Mouse (Mus musculus): ENCODE data around the gene Bag6.

Gene Bag6

DNA sequence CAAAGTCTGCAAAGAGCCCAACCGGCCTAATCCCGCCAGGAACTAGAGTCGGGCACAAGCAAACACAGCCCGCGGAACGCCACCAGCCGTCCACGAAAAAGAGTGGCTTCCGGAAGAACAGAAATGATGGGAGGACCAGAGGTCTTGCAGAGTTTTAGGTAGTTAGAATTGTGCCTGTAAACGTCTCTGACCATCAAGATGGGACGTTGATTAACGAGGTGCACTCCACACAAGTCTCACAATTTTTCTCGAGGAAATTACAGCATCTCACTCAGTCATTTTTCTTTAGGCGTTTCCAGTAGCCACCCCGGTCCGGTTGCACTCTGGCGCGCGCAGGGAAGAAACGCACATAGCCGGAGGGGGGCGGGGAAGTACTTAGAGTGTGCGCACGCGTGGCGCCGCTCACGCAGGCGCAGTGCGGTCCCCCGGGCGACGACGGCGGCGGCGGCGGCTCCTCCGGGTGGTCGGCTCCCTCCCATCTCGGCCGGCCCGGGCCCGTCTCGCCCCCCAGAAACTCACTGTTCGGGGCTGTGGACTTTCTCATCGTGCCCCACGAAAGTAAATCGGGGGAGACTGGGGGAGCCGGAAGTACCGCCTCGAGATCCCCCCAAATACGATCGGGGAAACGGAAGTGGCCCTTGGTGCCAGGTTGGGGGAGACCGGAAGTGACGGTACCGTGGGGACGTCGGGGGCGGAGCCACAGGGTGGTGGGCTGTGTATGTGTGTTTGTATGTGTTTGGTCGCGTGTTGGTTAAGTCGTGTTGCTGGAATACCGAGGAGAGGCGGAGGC is at the start of gene Bag6:
Bag6 (plus strand) TSS at position 378 of the 790 bp plus-strand sequence.
- peak; percentile 89 for DNase-seq (ENCODE audit: low read depth)

DNA sequence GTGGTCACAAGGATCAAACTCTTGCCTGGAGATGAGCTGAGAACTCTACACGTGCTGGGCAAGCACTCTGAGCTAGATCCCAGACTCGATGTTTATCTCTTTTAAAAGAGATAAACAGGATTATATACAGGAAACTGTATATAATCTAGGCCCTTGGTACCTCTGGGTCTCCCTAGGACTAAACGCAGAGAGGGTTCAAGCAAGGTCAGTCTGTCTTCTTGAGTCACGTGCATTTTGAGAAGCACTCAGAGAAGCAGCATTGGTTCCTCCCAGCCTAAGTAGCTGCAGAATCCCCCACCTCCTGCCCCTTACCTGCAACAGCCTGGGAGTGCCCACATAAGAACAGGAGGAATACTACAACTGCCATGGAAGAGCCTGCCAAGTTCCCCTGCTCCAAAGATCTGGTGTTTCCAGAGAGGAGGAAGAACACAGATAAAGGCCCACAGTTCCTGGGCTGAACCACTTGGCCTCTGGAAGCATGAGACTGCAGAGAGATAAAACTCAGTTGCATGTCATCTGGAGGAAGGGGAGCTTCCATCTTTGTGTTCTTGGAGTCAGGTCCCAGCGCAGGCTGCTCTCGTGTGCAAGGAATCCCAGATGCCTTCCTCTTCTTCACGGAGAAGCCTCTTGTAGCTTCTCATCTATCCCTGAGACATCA is 49.6 kb upstream of the Bag6 start, which contains the start of gene Ly6g6f:
Ly6g6f (minus strand) TSS at position 403 of the 658 bp plus-strand sequence.
- DNase-seq (ENCODE audit: low read depth), result no peak

DNA sequence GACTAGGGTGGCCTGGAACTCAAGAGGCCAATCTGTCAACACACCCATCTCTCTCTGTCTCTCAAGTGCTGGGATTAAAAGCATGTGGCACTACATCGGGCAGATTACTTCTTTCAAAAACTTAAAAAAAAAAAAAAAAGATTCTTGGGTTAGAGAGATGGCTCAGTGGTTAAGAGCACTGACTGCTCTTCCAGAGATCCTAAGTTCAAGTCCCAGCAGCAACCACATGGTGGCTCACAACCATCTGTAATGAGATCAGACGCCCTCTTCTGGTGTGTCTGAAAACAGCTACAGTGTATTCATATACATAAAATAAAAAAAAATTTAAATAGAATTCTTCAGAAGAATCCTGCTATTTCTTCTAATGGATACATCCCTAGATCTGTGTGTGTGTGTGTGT is 46.8 kb upstream of the Bag6 start:
- DNase-seq (ENCODE audit: low read depth), result no peak

DNA sequence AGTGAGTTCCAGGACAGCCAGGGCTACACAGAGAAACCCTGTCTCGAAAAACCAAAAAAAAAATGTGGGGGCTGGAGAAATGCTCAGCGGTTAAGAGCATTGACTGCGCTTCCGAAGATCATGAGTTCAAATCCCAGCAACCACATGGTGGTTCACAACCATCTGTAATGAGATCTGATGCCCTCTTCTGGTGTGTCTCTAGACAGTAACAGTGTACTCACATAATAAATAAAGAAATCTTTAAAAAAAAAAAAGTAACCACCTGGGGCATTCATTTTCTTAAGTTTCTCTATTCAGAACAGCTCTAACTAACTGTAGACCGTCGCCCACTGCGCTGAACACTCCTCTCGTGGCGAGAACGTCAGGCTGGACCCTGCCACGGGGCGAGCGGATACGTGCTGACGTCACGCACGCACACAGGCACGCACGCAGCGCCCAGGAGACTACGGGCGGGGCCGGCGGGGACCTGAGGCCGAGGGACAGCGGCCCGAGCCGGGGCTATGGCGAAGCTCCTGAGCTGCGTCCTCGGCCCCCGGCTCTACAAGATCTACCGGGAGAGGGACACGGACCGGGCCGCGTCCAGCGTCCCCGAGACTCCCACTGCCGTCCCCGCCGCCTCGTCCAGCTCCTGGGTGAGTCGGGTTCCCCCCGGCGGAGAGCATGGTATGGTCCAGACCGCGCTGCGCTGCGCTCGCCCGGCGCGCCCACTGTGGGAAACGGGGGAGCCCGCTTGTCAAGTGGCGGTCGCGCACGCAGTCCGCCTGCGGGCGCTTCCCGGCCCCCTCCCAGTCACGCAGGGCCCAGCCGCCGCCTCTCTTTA is 45.9 kb upstream of the Bag6 start, which contains the start of gene Abhd16a:
Abhd16a (plus strand) TSS at position 439 of the 820 bp plus-strand sequence.
- peak; percentile 84 for DNase-seq (ENCODE audit: low read depth)

DNA sequence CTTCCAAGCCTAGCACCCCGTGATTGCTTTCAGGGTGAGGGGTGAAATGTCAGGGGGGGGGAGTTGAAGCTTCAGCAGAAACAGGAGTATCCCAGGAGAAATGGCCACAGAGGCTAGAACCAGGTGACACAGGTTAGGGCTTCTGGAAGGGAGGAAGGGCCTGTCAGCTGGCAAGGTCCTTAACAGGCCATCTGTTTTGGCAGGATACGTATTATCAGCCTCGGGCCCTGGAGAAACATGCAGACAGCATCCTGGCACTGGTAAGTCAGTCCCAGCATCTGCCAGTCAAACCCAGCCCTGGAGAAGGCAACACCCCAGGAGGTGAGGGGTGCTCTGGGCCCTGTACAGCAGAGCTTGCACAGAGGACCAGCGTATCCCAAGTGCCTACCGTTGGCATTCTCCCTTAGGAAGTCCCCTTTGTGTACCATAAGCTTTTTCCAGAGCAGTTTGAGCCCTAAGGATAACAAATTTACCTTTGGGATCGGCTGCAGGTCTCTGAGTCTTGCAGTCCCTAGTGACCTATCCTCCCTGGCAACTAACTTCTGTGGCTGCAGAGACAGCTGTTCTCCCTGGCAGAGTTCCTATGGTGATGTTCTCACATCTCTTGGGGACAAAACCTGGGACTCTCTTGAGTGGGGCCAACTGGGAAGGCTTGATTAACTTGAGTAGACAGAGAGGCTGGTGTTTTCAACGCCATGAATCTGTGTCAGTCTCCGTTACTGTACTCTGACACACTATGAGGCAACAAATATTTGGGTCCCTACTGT is 44.6 kb upstream of the Bag6 start:
- DNase-seq (ENCODE audit: low read depth), result no peak

DNA sequence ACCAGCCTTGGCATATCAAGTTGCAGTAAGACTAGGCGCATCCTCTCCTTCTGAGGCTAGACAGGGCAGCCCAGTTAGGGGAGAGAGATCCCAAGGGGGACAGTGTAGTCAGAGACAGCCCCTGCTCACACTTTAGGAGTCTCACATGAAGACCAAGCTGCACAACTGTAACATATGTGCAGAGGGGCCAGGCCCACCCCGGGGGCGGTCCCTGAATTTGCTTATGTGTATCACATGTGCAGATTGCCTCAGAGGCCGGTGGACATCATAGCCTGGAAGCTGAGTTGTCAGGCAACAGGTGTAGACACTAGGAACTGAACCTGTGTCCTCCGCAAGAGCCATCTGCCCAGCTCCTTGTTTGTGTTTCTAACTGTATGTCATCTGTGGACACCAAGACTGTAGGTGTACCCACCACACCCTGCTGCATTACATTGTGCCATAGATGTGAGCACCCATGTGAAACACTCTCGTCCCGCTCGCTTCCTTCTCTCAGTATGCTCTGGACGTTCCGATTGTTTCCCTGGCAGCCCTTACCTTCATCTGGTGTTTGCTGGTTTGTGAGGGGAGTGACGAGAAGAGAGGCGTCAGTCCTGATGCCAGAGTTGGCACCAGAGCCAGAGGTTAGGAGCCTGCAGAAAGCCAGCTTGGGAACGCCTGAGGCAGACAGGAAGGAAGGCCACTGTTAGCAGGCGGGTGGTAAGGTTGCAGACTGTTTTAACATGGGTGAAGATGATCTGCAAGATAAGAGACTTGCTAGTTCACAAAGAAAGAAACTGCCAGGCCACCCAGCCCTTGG is 42.4 kb upstream of the Bag6 start:
- DNase-seq (ENCODE audit: low read depth), result no peak

DNA sequence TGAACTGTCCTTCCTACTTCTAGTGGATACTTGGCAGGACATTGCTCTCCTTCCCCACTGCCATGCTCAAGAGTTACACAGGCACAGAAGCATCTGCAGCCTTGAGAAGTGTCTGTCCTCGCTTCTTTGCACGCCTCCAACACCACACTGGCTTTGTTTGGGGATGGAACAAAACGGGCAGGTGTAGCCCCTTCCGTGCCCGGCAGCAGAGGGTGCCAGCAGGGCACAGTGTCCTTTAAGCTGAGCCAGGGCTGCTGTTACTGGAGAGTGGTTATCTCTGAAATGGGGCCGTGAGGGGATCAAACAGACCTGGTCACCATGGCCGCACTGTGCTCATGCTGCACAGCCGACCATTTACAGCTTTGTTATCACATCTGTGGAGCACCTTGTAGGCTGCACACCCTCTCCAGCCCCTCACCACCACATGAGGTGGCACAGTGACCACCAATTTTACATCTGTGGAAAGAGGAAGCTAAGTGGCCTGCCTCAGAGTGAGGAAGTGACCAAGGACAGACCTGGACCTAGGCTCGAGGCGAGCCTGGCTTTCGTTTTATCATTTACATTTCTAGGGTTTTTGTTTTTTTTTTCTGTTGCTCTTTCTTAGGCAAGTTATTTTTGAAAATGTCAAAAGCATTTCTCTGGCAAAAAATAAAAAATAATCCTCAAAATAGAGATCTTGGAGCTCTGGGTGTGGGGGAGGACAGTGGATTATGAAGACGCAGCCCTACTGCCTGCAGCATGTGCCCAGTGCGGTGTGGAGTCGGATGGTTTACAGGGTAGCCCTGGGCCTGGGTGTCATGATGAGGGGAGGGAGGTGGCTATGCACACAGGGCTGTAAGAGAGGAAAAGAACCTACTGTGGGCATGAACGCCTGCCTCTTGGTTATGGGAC is 40.3 kb upstream of the Bag6 start:
- DNase-seq (ENCODE audit: low read depth), result no peak

DNA sequence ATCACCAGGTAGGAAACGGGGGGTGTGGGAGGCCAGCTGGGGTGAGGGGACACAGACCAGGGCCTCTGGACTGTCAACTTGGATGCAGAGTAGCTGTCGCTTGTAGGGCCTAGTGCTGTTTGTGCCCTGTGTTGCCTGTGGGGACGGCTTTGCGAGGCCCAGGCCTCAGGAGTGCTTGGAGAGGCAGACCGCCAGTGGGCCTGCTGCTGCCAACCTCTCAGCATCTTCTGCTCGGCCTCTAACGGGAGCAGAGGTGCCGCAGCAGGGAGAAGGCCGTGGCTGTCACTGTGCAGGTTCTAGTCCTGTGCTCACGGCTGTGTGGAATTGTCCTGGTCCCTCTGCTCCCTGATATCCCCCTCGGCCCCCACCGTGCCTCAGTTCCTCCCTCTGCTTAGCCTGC is 38.4 kb upstream of the Bag6 start:
- no peak for DNase-seq (ENCODE audit: low read depth)

DNA sequence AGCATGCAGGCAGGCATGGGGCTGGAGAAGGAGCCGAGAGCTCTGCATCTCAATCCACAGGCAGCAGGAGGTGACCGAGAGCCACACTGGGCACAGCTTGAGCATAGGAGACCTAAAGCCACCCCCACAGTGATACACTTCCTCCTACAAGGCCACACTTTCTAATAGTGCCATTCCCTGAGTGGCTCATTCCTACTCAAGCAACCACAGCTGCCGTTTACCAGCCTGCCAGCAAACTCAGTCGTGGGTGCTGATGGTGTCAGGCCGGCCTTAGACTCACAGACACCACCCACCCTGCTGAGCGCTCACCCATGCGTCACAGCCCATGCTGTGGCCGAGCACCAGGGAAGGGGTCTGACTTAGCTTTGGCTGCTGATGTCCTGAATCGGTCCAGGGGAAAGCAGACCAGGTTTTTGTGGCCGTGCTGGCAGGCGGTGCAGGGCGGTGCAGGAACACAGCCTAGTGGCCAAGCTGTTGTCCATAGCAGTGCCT is 37.8 kb upstream of the Bag6 start:
- DNase-seq (ENCODE audit: low read depth), result no peak

DNA sequence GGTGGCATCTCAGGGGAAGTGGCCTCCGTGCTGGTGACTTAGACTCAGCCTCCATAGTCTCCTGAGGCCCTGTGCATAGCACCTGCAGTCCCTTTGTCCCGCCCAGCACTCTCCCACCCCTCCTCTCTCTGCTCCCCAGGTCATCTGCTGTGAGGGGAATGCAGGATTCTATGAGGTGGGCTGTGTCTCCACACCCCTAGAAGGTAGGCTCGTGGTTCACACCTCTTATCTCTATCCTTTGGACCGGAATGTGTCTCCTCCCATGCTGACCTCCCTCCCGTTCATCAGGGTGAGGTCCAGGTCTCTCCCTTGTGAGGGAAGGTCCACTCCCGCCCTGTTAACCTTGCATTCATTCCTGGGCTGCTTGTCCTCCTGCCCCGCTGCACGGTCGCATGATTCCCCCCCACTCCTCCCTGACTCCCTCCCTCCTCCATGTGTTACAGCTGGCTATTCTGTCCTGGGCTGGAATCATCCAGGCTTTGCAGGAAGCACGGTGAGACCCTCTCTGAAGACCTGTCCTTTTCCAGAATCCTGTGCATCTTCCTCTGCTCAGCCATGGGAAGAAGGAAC is 34.7 kb upstream of the Bag6 start:
- no peak for DNase-seq (ENCODE audit: low read depth)

DNA sequence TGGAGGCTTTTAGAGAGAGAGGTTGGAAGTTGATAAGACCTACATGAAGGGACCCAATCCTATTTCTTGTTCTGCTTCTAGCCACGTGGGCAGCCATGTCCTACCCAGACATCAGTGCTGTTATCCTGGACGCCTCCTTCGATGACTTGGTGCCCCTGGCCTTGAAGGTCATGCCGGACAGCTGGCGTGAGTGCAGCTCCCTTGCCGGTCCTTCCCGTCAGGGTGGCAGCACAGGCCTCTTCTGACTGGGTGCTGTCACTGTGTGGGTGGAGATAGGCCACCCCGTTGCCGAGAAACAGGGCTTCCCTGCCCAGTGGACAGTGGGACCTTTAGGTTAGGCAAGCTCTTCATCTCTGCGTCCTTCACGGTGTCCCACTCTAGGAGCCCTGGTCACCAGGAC is 33.8 kb upstream of the Bag6 start:
- no peak for DNase-seq (ENCODE audit: low read depth)

DNA sequence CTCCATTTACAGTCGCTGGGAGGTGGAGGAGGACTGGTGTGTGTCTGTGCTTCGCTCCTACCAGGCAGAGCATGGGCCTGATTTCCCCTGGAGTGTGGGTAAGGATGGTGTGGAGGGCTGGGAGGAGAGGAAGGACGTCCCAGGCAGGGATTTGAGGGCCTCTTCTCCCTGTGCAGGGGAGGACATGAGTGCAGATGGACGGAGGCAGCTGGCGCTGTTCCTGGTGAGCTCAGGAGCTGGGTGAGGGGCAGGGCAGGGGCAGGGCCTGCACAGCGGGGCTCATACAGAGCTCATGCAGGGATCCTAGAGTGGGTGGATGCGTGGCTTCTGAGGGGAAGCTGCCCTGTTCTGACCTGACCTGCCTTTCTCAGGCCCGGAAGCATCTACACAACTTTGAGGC is 32.7 kb upstream of the Bag6 start:
- DNase-seq (ENCODE audit: low read depth), result no peak

DNA sequence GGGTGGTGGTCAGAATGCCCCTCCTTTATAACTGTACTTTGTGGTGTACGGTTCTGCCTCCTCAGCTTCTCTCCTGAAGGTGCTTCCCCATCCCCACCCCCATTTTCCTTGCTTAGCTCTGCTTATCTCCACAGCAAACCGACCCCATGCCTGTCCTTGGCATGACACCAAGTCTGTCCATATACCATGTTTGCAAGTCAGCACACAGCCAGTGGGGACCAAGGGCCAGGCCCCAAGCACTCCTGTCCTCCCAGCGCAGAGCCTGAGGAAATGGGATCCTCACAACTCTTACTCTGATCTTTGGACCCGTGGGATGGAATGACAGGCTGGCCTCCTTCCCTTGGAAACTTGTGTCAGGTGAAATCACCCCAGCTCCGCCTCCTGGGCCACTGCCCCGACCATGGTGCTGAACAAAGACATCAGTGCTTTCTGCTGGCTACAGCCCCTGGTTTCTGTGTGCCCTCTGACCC is 31.7 kb upstream of the Bag6 start:
- DNase-seq (ENCODE audit: low read depth), result no peak

DNA sequence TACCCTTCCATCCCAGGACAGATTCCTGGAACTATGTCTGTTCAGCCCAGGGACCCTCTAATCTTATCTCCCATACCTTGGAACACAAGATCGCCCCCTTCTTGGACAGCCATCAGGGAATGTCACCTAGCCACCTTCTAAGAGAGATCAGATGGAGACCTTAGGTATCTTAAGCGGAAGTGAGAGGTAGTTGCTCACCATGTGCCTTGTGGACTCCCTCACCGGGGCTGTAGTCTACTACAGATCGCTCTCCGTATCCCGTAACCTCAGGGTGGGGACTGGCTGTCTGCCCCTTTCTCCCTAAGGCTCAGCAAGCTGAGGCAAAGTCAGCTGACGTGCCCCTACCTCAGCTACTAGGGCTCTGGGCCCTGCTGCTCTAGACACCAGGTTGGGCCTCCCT is 30.9 kb upstream of the Bag6 start:
- no peak for DNase-seq (ENCODE audit: low read depth)

DNA sequence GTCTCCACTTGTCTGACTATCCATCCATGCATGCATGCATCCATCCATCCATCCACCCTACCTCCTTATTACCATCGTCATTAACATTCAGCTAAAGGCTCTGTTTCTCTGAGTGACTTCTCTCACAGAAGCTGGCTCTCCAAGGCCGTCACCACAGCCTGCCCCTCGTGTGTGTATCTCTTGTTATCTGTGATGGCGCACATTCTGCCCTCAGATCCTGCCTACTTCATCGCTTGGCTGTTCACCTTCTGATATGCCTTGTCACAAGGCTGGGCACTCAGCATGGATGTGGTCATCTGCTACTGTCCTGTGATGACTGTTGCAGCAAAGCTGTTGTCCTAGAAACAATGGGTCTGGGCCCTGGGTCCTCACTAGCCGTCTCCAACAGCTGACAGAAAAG is 30.2 kb upstream of the Bag6 start:
- DNase-seq (ENCODE audit: low read depth), result peak; percentile 74

DNA sequence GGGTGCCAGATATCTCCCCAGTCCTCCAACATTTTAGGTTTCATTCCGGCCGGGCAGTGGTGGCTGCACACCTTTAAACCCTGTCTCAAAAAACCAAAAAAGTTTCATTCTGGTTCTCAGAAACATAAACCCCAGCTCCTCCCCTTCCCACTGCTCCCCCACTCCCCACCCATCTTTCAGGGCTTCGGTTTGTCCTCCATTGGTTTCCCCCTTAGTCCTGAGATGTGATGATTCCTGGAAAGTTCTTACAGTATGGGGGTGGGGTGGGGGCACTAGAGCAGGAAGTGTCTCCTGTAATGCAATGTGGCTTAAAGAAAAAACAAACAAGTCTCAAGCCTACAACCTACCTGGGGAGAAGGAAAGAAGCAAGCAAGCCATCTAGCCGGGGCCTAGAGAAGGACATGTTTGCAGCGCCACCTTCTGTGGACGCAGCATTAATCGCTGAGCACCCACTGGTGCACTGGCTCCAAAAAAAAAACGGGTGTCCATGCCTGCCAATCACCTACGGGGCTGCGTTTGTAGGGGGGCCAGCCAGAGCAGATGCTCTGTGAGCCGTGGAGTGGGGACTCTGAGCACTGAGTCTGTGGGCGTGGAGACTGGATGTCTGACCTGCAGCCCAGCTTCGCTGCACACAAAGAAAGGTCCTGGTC is 29.1 kb upstream of the Bag6 start:
- no peak for DNase-seq (ENCODE audit: low read depth)

DNA sequence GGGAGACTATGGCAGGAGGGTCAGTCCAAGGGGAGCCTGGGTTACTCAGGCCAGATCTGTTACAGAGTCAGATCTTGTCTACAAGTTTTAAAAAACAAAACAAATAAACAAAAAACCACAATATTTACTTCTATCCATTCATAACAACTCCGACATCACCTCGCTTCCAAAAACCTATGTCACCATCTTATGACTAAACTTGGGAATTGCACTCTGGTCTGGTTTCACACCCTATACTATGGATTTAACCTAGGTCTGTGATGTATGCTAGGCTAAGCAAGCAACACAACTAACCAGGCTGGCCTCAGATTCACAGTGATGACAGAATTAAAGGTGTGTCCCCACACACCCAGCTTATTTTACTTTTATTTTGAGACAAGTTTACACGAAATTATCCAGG is 28.5 kb upstream of the Bag6 start:
- DNase-seq (ENCODE audit: low read depth), result no peak

DNA sequence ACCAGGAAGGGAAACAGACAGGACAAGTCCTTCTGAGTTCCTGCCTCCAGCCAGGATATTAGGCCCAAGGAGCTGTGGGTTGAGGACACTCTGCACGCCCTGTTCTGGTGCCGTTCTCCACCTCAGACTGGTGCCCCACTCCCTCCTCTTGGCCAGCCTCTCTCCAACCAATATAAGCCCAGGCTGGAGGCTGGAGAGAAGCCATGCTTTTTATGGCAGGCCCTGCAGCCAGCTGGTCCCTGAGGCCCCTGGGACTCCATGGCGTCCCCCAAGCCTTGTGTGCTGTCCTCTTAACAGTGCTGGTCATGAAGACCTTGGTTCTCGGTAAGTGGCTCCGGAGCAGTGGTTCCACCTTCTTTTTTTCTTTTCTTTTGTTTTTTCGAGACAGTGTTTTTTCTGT is 26.9 kb upstream of the Bag6 start, which contains the start of gene Ly6g5c:
Ly6g5c (plus strand) TSS at position 183 of the 400 bp plus-strand sequence.
- no peak for DNase-seq (ENCODE audit: low read depth)

DNA sequence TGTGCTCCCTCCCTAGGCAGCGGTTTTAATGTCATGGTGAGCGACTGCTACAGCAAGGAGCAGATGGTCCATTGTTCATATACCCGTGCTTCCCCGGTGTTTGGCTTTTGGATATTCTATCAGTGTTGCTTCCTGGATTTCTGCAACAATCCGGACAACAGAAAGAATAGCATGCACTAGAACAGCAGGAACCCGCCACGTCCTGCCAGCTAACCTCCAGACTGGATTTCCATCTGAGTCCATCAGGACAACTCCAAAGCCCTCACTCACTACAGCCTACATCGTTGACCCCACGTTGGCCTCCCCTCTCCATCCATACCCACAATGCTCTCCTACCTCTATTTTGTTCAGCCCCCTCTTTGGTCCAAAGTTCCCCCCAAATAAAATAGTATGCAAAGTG is 23.2 kb upstream of the Bag6 start:
- DNase-seq (ENCODE audit: low read depth), result no peak
